Mouse (Mus musculus): ENCODE results near the gene Gpr161. TPM values are rescaled to one million over a fixed set of nuclear protein-coding genes. Genes with fewer than 3 reads are reported as not detected.

The Gpr161 gene
- under 1 TPM; 0.51 to 0.73 TPM for total RNA-seq (2021)
- long read RNA-seq, experiment 1, result 0 reads
- long read RNA-seq, experiment 2, partial matches to known transcripts, result 0 of 2 reads
- long read RNA-seq, experiment 2, other reads (novel, unspliced or antisense), result 2 of 2 reads

- no peak for DNase-seq (ENCODE audit: low spot score in 2 of 2)
Measured at GRCm38 (mm10) chr1:165295489-165295888, at the start of gene Gpr161. Gene Gpr161, plus strand, starts transcription at chr1:165295789.

GRCm38 (mm10) chr1:165246587-165246986 lies 49.0 kb upstream of the Gpr161 start:
- no peak for DNase-seq (ENCODE audit: low spot score in 2 of 2)

- DNase-seq (ENCODE audit: low spot score in 2 of 2), result no peak
Measured at GRCm38 (mm10) chr1:165247085-165247484, 48.5 kb upstream of the Gpr161 start.

- DNase-seq (ENCODE audit: low spot score in 2 of 2), result no peak
Measured at GRCm38 (mm10) chr1:165247788-165248187, 47.8 kb upstream of the Gpr161 start.

- no peak for DNase-seq (ENCODE audit: low spot score in 2 of 2)
Measured at GRCm38 (mm10) chr1:165248842-165249241, 46.7 kb upstream of the Gpr161 start.

GRCm38 (mm10) chr1:165250546-165250945 lies 45.0 kb upstream of the Gpr161 start:
- DNase-seq (ENCODE audit: low spot score in 2 of 2), result no peak

GRCm38 (mm10) chr1:165252027-165252671 lies 43.4 kb upstream of the Gpr161 start:
- peak; percentile 65 to 70 for DNase-seq (ENCODE audit: low spot score in 2 of 2)

GRCm38 (mm10) chr1:165274946-165275345 lies 20.6 kb upstream of the Gpr161 start:
- DNase-seq (ENCODE audit: low spot score in 2 of 2), result no peak

- no peak for DNase-seq (ENCODE audit: low spot score in 2 of 2)
Measured at GRCm38 (mm10) chr1:165280741-165281140, 14.8 kb upstream of the Gpr161 start.

- DNase-seq (ENCODE audit: low spot score in 2 of 2), result peak; percentile 53 to 57
Measured at GRCm38 (mm10) chr1:165281351-165282221, 14.0 kb upstream of the Gpr161 start.

GRCm38 (mm10) chr1:165282222-165282966 lies 13.2 kb upstream of the Gpr161 start:
- no peak for DNase-seq (ENCODE audit: low spot score in 2 of 2)

GRCm38 (mm10) chr1:165282967-165283345 lies 12.6 kb upstream of the Gpr161 start:
- DNase-seq (ENCODE audit: low spot score in 2 of 2), result no peak

- no peak for DNase-seq (ENCODE audit: low spot score in 2 of 2)
Measured at GRCm38 (mm10) chr1:165284096-165284495, 11.5 kb upstream of the Gpr161 start.

GRCm38 (mm10) chr1:165288165-165288564 lies 7.4 kb upstream of the Gpr161 start:
- DNase-seq (ENCODE audit: low spot score in 2 of 2), result no peak

- DNase-seq (ENCODE audit: low spot score in 2 of 2), result no peak
Measured at GRCm38 (mm10) chr1:165289831-165290230, 5.8 kb upstream of the Gpr161 start.

- DNase-seq (ENCODE audit: low spot score in 2 of 2), result no peak
Measured at GRCm38 (mm10) chr1:165291606-165292005, 4.0 kb upstream of the Gpr161 start.

- no peak for DNase-seq (ENCODE audit: low spot score in 2 of 2)
Measured at GRCm38 (mm10) chr1:165301108-165301507, 5.5 kb downstream of the Gpr161 start.

- no peak for DNase-seq (ENCODE audit: low spot score in 2 of 2)
Measured at GRCm38 (mm10) chr1:165301567-165301966, 6.0 kb downstream of the Gpr161 start.

- DNase-seq (ENCODE audit: low spot score in 2 of 2), result no peak
Measured at GRCm38 (mm10) chr1:165302455-165303208, 7.0 kb downstream of the Gpr161 start.

GRCm38 (mm10) chr1:165303209-165303608 lies 7.6 kb downstream of the Gpr161 start:
- no peak for DNase-seq (ENCODE audit: low spot score in 2 of 2)

GRCm38 (mm10) chr1:165304341-165304740 lies 8.8 kb downstream of the Gpr161 start:
- no peak for DNase-seq (ENCODE audit: low spot score in 2 of 2)
